Mouse (Mus musculus): ENCODE data around the gene Prpsap2. TPM values are rescaled to one million over a fixed set of nuclear protein-coding genes. Genes with fewer than 3 reads are reported as not detected.
A peak's percentile ranks its signal among the peaks of the same experiment; 100 is the strongest.

The Prpsap2 gene
- total RNA-seq, 2 experiments from 2014 or later, result 32.4 to 35.0 TPM

- intact Hi-C loops (cut with DNase I), result loop anchor here (10.0 kb wide), 1 partner anchor 305 kb away; no protein-coding TSS in a partner anchor
- DNase-seq (ENCODE audit: low spot score in 2 of 2), result no peak
Observed at GRCm38 (mm10) chr11:61719826-61720225, 42.1 kb downstream of the Prpsap2 start.

DNA sequence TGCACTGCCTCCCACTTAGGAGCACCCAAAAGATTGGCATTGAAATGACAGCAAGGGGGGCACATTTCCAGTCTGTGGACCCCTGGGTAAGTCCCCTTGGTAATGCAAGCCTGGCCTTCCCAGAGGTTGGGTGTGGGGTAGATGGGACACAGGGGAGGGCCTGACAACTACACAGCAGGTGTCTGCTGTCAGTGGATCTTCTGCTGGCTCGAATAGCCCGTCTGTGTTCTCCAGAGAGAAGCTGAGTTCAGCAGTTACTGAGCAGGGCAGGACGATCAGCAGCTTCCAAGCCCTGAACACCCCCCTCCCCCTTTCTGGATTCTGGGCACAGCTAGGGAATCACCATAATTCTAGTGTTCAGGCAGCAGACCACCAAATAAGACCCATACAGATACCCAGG lies 42.5 kb downstream of the Prpsap2 start:
- intact Hi-C loops (cut with DNase I), result loop anchor here (10.0 kb wide), 1 partner anchor 305 kb away; no protein-coding TSS in a partner anchor
- no peak for DNase-seq (ENCODE audit: low spot score in 2 of 2)

DNA sequence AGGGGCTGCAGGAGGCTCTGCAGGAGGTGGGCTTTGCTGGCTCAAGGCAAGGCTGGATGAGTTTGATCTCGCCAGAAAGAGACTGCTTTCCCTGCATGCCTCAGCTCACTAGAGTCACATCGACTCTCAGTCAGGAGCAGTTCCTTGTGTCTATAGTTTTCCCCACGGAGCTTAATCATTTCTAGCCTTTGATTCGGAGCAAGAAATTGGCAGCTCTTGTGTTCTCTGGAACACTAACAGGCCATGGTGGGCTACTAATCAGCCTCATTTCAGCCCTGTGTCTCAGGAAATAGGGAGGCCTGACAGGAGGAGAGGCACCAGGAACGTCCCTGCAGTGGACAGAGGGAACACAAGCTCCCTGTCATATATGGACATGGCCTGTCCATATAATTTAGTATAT lies 43.9 kb downstream of the Prpsap2 start:
- intact Hi-C loops (cut with DNase I), result loop anchor here (10.0 kb wide), 1 partner anchor 303 kb away; no protein-coding TSS in a partner anchor
- no peak for DNase-seq (ENCODE audit: low spot score in 2 of 2)

- intact Hi-C loops (cut with DNase I), result loop anchor here (2.0 to 10.0 kb wide), 3 partner anchors 48 to 300 kb away; no protein-coding TSS in a partner anchor
Observed at GRCm38 (mm10) chr11:61715130-61715529, 46.8 kb downstream of the Prpsap2 start.

GRCm38 (mm10) chr11:61714346-61715117 lies 47.4 kb downstream of the Prpsap2 start:
- intact Hi-C loops (cut with DNase I), result loop anchor here (2.0 to 10.0 kb wide), 4 partner anchors 48 to 300 kb away; no protein-coding TSS in a partner anchor
- DNase-seq (ENCODE audit: low spot score in 2 of 2), result peak; percentile 87 to 89

More at GRCm38 (mm10) chr11:61715130-61715529, 46.8 kb downstream of the Prpsap2 start:
- DNase-seq (ENCODE audit: low spot score in 2 of 2), result peak in 1 of 2 experiments; percentile 18

- DNase-seq (ENCODE audit: low spot score in 2 of 2), result no peak
- intact Hi-C loops (cut with DNase I), result loop anchor here (5.0 to 10.0 kb wide), 2 partner anchors 201 to 299 kb away; no protein-coding TSS in a partner anchor
Observed at GRCm38 (mm10) chr11:61713157-61713855, 48.6 kb downstream of the Prpsap2 start.

DNA sequence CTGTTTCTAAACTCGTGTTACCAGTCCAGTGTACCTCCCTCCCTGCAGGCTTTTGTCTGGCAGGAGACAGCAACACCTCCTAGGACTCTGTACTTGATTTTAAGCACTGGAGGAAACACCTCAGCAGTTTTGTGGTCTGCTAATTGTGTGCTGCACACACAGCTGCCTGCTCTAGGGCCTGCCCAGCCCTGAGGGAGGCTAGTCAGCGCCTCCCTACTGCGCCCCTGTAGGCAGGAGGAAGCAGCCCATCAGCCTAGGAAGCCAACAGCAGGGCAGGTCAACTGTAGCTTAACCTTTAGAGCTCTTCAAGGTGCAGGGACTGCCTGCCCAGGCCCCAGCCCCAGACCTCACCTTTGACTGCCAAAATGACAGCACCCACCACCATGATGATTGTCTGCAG lies 53.0 kb downstream of the Prpsap2 start:
- no peak for DNase-seq (ENCODE audit: low spot score in 2 of 2)
- intact Hi-C loops (cut with DNase I), result no loop called here

DNA sequence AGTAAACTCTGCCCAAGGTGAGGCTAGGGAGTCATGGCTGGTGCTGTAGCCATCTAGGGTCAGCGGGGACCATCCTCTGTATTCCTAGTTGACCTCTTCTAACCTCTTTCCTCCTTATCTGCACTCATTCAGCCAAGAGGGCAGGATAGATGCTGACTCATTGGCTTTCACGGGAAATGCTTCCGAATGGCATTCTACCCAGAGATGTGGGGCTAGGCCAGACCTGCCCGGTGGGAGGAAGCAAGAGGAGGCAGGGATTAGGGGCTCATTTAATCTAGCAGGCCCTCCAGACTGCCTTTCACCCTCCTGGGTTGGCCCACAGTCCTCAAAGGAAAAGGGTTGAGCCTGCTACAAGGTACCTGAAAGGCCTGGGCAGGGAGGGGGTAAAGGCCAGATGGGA lies 55.7 kb downstream of the Prpsap2 start:
- DNase-seq (ENCODE audit: low spot score in 2 of 2), result no peak

GRCm38 (mm10) chr11:61705581-61705980 lies 56.3 kb downstream of the Prpsap2 start:
- intact Hi-C loops (cut with DNase I), result no loop called here
- DNase-seq (ENCODE audit: low spot score in 2 of 2), result no peak

More for the DNA sequence above, 55.7 kb downstream of the Prpsap2 start:
- intact Hi-C loops (cut with DNase I), result no loop called here

DNA sequence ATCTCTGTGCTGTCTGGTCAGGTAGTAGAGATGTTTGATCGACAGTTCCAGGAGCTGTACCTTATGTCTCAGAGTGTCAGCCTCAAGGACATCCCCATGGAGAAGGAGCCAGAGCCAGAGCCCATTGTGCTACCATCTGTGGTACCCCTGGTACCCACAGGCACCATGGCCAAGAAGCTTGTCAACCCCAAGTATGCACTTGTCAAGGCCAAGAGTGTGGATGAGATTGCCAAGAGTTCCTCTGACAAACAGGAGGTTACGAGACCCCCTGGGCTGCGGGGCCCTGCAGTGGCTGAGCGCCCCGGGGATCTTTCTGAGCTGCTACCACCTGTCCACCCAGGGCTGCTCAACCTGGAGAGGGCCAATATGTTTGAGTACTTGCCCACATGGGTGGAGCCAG lies 59.4 kb downstream of the Prpsap2 start:
- intact Hi-C loops (cut with DNase I), result no loop called here
- DNase-seq (ENCODE audit: low spot score in 2 of 2), result no peak

DNA sequence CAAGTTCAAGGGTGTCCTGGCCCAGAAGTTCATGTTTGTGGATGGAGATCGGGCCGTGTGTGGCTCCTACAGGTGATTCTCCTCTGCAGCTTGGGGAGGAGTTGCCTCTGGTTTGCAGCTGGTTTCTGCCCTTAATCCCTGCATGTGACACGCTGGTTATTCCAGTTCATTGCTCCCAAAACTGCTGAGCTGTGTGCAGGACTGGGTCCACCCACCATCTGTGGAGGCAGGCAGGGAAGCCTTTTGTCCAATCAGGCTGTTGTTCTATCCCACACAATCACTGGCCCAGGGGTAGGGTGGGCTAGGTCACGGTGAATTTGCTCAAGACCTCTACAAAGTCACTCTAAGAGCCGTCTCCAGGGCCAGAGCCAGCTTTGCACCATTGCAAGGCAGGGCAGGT lies 60.2 kb downstream of the Prpsap2 start:
- DNase-seq (ENCODE audit: low spot score in 2 of 2), result no peak
- intact Hi-C loops (cut with DNase I), result no loop called here

DNA sequence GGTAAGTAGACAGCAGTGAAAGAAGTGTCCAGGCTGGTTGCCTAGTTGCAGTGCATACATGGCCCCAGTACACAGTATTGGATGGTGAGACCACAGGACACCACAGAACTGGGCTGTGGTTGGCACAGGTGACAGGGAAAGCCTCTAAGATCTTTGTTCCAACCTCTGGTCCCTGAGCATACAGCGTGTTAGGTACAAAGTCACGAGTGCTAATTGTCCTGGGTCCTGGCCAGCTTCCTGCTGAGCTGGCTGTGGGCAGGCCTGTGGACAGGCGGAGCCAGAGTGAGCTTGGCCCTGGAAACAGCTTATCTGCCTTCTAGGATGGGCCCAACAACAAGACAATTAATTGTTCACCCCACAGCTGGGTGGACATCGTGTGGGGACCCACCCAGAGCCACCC lies 62.0 kb downstream of the Prpsap2 start:
- DNase-seq (ENCODE audit: low spot score in 2 of 2), result no peak
- intact Hi-C loops (cut with DNase I), result no loop called here

GRCm38 (mm10) chr11:61699460-61699859 lies 62.4 kb downstream of the Prpsap2 start:
- intact Hi-C loops (cut with DNase I), result no loop called here
- DNase-seq (ENCODE audit: low spot score in 2 of 2), result no peak

DNA sequence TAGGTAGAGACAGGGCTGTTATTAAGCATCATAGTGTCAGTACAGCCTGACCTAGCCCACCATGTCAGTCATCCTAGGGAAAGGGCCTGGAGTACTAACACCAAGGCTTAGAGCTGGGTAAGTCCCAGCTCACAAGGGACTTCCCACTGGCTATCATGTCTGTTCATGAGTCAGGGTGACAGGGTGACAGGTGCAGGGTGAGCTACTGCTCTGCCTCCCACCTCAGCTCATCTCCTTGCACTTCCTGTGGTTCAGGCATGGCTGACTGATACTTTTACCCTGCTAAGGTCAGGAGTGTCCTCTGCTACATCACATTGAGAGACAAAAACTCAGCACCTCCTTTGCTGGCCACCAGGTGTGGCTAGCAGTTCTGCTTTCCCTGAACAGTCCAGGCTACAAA lies 63.0 kb downstream of the Prpsap2 start:
- DNase-seq (ENCODE audit: low spot score in 2 of 2), result no peak
- intact Hi-C loops (cut with DNase I), result no loop called here

DNA sequence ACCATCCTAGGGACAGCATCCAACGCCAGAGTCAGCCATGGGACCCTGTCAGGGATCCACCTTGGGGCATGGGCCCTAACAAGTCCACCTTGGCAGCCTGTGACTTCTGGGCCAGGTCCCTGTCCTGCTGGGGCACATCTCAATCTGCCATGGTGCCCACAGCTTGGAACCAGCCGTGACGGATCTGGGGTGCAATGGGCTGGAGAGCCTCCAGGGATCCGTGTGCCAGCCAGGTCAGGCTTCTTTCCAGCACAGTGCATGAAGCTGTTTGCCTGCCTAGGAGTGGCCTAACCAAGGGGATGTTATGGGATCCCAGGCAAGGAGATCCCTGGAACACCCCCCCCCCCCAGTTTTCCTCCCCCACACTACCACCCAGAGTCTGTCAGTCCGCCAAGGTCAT lies 68.9 kb downstream of the Prpsap2 start:
- intact Hi-C loops (cut with DNase I), result no loop called here
- no peak for DNase-seq (ENCODE audit: low spot score in 2 of 2)

- intact Hi-C loops (cut with DNase I), result no loop called here
- no peak for DNase-seq (ENCODE audit: low spot score in 2 of 2)
Observed at GRCm38 (mm10) chr11:61687595-61687994, 74.3 kb downstream of the Prpsap2 start.

- intact Hi-C loops (cut with DNase I), result no loop called here
- no peak for DNase-seq (ENCODE audit: low spot score in 2 of 2)
Observed at GRCm38 (mm10) chr11:61686906-61687453, 74.9 kb downstream of the Prpsap2 start.

- no peak for DNase-seq (ENCODE audit: low spot score in 2 of 2)
- intact Hi-C loops (cut with DNase I), result no loop called here
Observed at GRCm38 (mm10) chr11:61686141-61686540, 75.7 kb downstream of the Prpsap2 start.

- intact Hi-C loops (cut with DNase I), result no loop called here
- DNase-seq (ENCODE audit: low spot score in 2 of 2), result no peak
Observed at GRCm38 (mm10) chr11:61685119-61685725, 76.7 kb downstream of the Prpsap2 start.
